Mouse (Mus musculus) E14TG2a.4 (cell line): ENCODE measurements around the gene Kidins220.

ENCODE experiments used
- H3K27me3 ChIP-seq: 2 replicates; pipeline ENCODE4 v1.6.1; 2014; ENCODE audit warnings: low read length, control low read depth; ENCODE audit not compliant: insufficient read depth
- H3K36me3 ChIP-seq: 2 replicates; pipeline ENCODE4 v1.6.1; 2014; ENCODE audit warnings: low read length, control low read depth; ENCODE audit not compliant: insufficient read depth
- H3K4me1 ChIP-seq: replicated peaks from 2 replicates; pipeline ENCODE4 v1.6.1; 2014; ENCODE audit warnings: low read depth, low read length, control low read depth
- H3K4me3 ChIP-seq: replicated peaks from 2 replicates; pipeline ENCODE4 v1.5.1; 2014; ENCODE audit warnings: mild to moderate bottlenecking, low read length
- H3K9me3 ChIP-seq: 2 replicates; pipeline ENCODE4 v1.6.1; 2014; ENCODE audit warnings: low read length, control low read depth
- CTCF ChIP-seq: conservative IDR thresholded peaks from 2 replicates; pipeline ENCODE4 v1.5.1; 2014; ENCODE audit warnings: low read length
- NANOG ChIP-seq: IDR thresholded peaks from 2 replicates; pipeline ENCODE4 v1.6.1; 2014; ENCODE audit warnings: borderline replicate concordance, low read length, mixed read lengths
- POU5F1 ChIP-seq: IDR thresholded peaks from 2 replicates; pipeline ENCODE4 v1.6.1; 2014; ENCODE audit warnings: low read length, borderline replicate concordance

Kidins220 gene

DNA sequence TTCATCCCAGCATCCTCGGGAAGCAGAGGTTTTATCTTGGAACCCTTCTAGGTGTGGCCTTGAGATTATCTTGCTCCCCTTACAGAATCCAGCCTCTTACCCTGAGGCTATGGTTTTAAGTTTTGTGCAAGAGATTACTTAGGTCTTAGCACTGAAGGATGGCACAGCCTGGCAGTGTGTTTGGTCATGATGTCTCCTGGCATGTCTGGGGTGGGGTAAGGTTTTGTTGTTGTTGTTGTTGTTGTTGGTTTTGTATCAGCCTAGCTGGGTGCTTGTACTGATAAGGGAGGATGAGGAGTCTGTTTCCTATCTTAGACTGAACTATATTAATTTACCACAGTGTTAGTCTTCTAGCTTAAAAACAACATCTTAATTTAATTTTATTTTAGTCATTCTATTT lies 38.4 kb upstream of the Kidins220 start:
- TF ChIP-seq CTCF, result no peak
- TF ChIP-seq NANOG, result no peak
- TF ChIP-seq POU5F1, result no peak
- Histone ChIP-seq H3K9me3 (no peaks in the 10 kb centered on the region), H3K36me3 (peaks cover 24% of the 10 kb centered on the region), H3K4me1 (peaks cover 26% of the 10 kb centered on the region), H3K4me3 (no peak overlapping the region), H3K27me3 (no peaks in the 10 kb centered on the region)

DNA sequence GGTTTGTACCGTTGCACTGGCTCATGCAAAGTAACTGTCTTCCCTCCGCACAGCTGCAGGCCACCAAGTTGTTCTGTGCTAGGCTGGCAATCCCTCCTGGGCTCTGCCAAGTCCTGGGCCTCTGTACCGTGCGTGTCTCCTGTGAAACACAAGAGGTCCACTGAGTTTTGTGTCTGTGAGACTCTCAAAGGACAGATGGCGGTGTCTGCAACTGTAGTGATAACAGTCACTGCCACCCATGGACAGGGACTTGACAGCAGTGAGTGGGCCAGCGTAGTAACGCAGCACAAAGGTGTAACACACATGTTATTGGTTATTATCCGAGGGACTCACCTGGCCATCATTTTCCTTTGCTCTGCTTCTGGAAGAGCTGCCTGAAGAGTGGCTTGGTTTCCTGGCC lies 35.4 kb upstream of the Kidins220 start:
- Histone ChIP-seq H3K9me3 (no peaks in the 10 kb centered on the region), H3K4me3 (no peak overlapping the region), H3K27me3 (no peaks in the 10 kb centered on the region), H3K36me3 (peaks cover 50% of the 10 kb centered on the region), H3K4me1 (peaks cover 19% of the 10 kb centered on the region)
- no peak for TF ChIP-seq CTCF
- no peak for TF ChIP-seq NANOG
- no peak for TF ChIP-seq POU5F1

DNA sequence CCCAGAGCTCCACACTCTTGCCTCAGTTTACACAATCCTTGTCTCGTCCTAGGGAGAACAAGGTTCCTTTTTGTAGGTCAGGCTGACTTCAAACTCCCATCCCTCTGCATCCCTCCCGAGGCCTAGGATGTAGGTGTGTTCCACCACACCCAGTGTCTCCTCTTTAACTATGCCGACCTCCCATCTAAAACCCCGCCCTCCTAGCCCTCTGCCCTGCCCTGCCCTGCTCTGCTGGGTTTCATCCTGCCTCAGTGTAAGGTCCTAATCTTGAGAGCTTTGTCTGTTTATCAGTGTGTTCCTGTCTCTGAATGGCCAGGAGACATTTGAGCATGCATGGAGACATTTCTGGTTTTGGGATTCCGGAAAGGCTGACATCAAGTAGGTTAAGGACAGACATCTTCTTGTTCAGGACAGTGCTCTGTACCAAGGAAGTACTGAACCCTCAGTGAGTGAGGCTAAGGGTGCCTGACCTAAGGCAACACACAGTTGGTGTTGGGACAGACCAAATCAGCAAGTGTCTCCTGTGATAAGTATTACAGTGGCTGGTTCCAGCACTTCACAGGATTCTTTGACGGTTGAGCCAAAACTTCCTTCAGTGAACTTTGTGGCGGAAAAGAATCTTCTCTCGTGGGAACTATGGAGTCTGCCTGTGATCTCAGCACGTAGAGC lies 32.0 kb upstream of the Kidins220 start:
- peaks cover 64% of the 10 kb centered on the region for H3K36me3 ChIP-seq
- peaks cover 19% of the 10 kb centered on the region for H3K4me1 ChIP-seq
- no peak for TF ChIP-seq NANOG
- TF ChIP-seq CTCF, result no peak
- H3K9me3 ChIP-seq, result no peaks in the 10 kb centered on the region
- H3K27me3 ChIP-seq, result no peaks in the 10 kb centered on the region
- no peak overlapping the region for H3K4me3 ChIP-seq

DNA sequence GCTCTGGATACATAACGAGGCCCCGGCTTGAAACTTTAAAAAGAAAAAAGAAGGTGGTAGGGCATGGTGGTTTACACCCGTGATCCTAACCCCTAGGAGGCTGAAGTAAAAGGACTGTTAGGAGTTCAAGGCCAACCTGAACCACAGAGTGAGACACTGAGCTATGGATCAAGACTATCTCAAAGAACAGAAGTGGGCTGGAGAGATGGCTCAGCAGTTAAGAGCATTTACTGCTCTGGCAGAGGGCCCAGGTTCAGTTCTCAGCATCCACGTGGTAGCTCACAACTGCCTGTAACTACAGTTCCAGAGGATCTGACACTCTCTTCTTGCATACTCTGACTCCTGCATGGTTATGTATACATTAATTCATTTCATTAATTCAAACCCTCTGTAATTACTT lies 31.3 kb upstream of the Kidins220 start:
- Histone ChIP-seq H3K4me3 (no peak overlapping the region), H3K27me3 (no peaks in the 10 kb centered on the region), H3K36me3 (peaks cover 66% of the 10 kb centered on the region), H3K9me3 (no peaks in the 10 kb centered on the region), H3K4me1 (peaks cover 23% of the 10 kb centered on the region)
- TF ChIP-seq POU5F1 (no peak), NANOG (no peak), CTCF (no peak)

DNA sequence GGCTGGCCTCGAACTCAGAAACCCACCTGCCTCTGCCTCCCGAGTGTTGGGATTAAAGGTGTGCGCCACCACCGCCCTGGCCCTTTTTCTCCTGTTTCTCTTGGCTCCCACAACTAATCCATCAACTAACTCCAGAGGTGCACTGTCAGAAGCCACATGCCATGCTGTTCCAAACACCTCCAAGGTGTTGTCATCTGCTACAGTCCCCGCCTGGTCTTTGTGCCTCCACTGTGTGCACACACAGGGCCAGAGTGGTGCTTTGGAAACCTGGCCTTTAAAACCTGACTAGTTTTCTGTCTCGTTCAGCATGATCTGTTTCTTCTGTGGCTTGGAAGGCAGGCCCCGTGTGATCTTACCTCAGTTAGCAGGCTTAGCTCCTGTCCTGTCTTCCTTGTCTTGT lies 30.1 kb upstream of the Kidins220 start:
- peaks cover 63% of the 10 kb centered on the region for H3K36me3 ChIP-seq
- H3K4me1 ChIP-seq, result peaks cover 23% of the 10 kb centered on the region
- TF ChIP-seq POU5F1 (no peak), CTCF (no peak), NANOG (no peak)
- H3K9me3 ChIP-seq, result no peaks in the 10 kb centered on the region
- H3K4me3 ChIP-seq, result no peak overlapping the region
- no peaks in the 10 kb centered on the region for H3K27me3 ChIP-seq

DNA sequence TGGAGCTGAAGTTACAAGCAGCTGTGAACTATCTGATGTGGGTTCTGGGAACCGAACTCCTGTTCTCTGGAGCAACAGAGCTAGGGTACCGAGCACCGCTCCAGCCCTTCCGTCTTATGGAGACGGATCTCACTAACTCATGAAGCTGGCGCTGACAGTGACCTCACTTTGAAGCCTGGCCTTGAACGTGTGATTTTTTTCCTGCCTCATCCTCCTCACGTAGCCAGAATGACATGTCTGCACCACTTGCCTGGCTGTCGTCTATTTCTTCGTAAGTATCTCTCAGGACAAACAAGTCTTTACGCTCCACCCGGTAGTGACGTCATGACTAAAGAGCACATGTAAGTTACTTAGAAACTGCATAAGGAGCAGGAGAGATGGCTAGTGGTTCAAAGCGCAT lies 27.7 kb upstream of the Kidins220 start:
- Histone ChIP-seq H3K27me3 (no peaks in the 10 kb centered on the region), H3K9me3 (no peaks in the 10 kb centered on the region), H3K4me3 (no peak overlapping the region)

DNA sequence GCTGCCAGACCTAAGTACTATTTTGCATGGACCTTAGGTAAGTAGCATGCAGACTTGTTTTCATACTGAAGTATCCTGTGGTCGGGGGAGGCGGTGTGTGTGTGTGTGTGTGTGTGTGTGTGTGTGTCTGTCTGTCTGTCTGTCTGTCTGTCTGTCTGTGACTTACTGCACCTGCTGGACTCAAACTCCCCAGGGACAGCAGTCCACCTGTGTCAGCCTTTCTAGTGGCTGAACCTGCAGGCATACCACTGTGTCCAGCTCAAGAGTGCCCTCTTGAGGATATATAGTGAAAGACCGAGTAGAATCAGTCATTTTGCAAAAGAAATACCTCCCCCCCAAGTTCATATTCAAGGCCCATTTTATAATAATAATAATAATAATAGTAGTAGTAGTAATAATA lies 26.4 kb upstream of the Kidins220 start:
- H3K9me3 ChIP-seq, result no peaks in the 10 kb centered on the region
- H3K27me3 ChIP-seq, result no peaks in the 10 kb centered on the region
- no peak overlapping the region for H3K4me3 ChIP-seq
- TF ChIP-seq POU5F1 (no peak), NANOG (no peak), CTCF (peak; percentile 33)
- peaks cover 10% of the 10 kb centered on the region for H3K4me1 ChIP-seq
- peaks cover 28% of the 10 kb centered on the region for H3K36me3 ChIP-seq

More for the DNA sequence above, 27.7 kb upstream of the Kidins220 start:
- no peak for TF ChIP-seq CTCF
- no peak for TF ChIP-seq NANOG
- no peak for TF ChIP-seq POU5F1
- H3K4me1 ChIP-seq, result peaks cover 21% of the 10 kb centered on the region
- H3K36me3 ChIP-seq, result peaks cover 41% of the 10 kb centered on the region

DNA sequence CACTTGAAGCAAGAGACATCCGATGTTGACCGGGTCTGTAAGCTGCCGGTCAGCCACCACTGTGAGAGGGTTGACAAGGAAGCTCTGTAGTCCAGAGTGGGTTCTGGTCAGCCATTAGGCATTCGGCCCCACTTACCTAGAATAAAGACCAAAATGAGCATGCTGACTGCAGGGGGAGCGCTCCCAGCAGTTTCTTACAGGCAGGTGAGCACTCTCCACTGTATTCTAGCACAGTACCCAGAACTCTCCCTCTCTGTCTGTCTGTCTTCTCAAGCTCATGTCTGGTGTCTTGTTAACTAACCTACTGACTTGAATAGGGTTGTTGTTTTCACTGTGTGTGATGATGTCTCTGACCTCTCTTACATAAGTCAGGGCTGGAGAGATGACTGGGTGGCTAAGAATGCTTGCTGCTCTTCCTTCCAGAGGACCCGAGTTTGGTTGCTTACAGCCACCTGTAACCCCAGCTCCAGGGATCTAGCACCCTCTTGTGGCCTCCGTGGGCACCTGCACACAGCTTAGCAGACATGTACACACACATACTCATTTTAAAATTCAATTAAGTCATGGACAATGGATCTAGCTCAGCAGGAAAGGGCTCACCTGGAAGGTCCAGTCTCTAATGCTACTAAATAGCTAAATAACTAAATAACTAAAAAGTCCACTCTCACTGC lies 24.2 kb upstream of the Kidins220 start:
- TF ChIP-seq CTCF (peak; percentile 93), POU5F1 (no peak), NANOG (no peak)
- Histone ChIP-seq H3K4me1 (peaks cover 10% of the 10 kb centered on the region), H3K4me3 (no peak overlapping the region), H3K36me3 (peaks cover 27% of the 10 kb centered on the region), H3K9me3 (no peaks in the 10 kb centered on the region), H3K27me3 (no peaks in the 10 kb centered on the region)
